Mouse (Mus musculus) left cerebral cortex, postnatal 4 days (tissue): Measurements from ENCODE around the gene Ccdc9b. TPM values are rescaled to one million over a fixed set of nuclear protein-coding genes. Genes with fewer than 3 reads are reported as not detected.

Source experiments
- DNase-seq: peaks from one replicate; pipeline ENCODE4 v3.0.0-alpha.2; 2022
- intact Hi-C: fragments of 180-260 bp; cut with DNase I; formaldehyde crosslinking; loops from one replicate; pipeline ENCODE4 v1.15.1; 2025
- total RNA-seq, 2 experiments: library from RNA; stranded (reverse); gene quantifications; 2 replicates each; pipeline ENCODE4 v1.2.3; 2021

Gene Ccdc9b
- 1 to 10 TPM; 1.8 to 2.1 TPM for total RNA-seq

DNA sequence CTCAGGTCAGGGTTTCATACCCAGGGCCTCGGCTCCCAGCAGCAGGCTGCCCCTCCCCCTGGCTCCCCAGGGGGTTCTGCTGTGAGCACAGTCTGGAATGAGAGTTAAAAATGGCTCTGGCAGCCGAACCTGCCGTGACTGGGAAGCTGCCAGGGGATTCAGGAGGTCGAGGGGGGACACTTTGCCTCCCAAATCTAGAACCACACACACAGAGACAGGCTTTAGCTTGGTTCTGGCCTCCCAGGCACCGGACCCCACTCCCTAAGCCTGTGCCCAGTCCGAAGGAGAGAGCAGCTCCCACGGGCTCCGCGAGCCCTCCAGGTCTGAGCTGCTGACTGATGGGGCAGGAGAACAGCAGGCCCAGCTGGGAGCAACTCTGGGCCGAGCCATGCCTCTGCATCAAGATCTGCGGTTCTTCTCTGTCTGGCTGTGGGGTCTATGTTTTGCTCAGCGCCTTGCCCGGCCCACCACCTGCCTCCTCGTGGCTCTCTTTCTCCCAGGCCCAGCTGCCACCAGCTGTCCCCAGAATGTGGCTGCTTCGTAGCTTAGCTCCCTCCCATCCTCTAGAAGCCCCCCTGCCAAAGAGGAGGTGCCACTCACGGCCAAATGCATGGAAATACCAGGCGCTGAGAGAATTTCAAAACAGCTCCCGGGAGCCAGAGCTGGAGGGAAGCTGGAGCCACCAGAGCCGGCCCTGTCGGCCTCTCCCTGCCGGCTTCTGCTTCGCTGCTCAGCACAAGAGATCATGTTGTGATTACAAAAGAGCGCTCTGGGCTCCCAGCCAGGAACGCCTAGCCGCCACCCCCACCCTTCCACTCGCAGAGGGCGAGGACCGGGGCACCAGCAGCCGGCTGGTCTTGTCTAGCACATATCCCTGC lies at the start of gene Ccdc9b:
Ccdc9b (minus strand) TSS at position 756 of the 878 bp plus-strand sequence.
- peak; percentile 94 for DNase-seq
- intact Hi-C loops, result no loop called here

DNA sequence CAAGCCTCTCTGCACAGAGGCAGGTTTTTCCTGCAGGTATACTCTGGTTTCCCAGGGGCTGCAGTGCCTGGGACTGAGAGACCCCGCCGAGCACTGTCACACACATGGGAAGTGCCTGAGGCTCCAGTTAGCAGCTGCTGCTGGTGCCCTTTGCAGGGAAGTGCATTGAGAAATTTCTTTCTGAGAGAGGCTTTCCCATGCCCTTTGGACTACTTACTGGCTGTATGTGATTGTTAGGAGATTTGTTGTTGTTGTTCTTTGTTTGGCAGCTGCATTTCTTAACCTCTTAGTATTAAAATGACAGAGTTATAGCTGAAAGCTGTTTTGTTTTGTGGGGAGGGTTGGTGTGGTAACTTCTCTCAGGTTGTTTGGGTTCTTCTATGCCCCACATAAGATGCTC lies 48.4 kb upstream of the Ccdc9b start:
- intact Hi-C loops, result no loop called here
- DNase-seq, result no peak

DNA sequence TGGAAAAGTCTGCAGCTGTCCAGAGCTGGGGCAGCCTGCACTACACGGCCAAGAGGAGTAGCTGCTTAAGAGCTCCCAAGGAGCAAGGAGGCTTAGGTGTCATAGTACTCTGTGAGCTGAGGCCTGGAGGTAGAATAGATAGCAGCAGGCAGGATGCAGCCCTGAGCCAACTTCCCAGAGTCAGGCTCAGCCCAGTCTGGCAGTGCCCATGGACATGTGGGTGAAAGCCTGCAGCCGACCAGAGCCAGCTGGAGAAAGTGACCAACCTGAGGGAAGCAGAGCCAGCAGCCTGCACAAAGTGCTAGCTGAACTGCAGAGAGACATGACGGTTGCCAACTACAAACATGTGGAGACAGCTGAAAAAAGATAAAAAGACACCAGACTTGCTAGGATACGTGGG lies 44.4 kb upstream of the Ccdc9b start:
- DNase-seq, result peak; percentile 50
- intact Hi-C loops, result no loop called here

DNA sequence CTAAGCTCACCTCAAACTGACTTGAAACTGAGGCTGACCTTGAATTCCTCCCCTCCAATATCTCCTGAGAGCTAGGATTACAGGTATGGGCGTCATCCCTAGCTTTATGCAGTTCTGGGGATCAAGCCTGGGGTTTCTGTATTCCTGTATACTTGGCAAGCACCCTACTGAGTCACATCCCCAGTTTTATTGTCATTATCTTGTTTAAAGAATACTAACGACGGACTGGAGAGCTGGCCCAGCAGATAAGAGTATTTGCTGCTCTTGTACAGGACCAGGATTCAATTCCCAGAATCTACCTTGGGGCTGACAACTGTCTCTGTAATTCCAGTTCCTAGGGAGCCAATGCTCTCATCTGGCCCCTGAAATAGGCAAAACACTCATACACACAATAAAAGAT lies 43.3 kb upstream of the Ccdc9b start:
- intact Hi-C loops, result no loop called here
- DNase-seq, result no peak

DNA sequence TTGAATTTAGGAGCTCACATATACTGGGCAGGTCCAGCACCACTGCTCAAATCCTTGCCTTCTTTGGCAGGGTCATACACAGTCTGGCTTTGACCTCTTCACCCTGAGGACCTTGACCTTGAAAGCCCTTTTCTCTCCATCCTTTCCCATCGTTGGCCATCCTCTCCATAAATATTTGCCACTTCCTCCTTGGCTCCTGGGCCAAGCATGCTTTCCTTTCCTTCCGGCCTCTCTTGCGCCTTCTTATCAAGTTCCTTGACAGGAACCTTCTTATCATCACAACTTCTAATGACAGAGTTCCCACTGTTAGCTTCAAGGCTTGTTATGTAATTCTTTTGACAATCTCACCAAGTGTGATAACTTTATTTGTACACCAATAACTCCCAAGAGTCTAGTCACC lies 42.7 kb upstream of the Ccdc9b start:
- intact Hi-C loops, result no loop called here
- DNase-seq, result no peak

DNA sequence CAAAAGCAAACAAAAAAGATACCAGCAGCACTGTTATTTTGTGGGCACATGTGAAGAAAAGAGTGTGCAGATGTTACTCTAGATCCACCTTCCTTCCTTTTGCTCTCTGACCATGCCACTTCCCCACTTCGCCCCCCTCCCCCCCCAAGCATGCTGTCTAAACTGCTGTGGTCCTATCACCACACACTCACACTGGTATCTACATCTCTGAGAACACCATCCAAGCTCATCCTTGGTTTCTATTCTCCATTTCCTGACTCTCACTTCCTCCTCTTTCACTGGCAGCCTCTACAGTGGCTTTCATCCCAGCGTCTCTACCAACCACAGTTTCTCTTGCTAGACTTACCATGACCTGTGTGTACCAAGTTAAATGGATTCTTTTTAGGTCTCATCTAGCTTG lies 42.0 kb upstream of the Ccdc9b start:
- intact Hi-C loops, result no loop called here
- no peak for DNase-seq

DNA sequence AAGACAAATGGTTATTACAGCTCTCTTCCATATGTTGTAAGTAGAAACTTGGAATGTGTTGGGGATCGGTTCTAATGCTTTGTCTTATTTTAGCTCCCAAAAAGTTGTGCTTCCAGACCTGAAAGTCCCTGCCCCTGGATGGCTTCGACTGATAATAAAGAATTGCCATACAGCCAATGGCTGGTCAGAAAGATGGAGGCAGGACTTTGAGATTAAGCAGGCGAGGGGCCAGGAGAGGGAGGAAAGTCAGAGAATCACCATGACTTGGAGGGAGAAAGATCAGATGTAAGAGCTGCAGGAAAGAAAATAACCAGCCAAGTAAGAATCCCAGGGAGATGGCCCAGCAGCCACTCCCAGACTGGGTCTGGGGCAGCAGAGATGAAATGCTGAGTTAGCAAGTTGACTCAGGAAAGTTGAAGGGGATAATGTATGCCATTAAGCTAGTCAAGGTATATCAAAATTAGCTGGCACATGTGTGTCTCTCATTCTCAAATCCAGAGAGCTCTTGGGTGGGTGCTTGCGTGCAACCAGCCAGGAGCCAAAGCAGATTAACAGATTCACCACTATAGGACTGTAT lies 40.2 kb upstream of the Ccdc9b start:
- no peak for DNase-seq
- intact Hi-C loops, result no loop called here

DNA sequence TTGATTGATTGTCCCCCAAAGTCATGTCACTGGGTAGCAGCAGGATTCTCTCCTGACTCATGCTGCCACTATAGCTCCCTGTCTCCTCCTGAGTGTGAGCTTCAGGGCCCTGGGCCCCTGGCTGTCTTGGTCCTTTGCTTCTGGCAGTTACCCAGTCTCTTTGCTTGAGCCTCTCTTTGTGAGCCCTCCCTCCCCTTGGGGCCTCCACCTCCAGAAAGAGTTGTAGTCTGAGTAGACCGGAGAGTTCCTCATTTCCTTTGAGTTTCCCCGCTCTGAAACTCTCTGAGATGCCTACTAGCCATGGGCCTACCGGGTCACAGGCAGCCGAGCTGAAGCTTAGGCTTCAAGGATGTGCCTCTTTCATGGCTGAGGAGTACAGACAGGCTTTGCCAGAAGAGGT lies 31.2 kb upstream of the Ccdc9b start:
- intact Hi-C loops, result no loop called here
- no peak for DNase-seq

DNA sequence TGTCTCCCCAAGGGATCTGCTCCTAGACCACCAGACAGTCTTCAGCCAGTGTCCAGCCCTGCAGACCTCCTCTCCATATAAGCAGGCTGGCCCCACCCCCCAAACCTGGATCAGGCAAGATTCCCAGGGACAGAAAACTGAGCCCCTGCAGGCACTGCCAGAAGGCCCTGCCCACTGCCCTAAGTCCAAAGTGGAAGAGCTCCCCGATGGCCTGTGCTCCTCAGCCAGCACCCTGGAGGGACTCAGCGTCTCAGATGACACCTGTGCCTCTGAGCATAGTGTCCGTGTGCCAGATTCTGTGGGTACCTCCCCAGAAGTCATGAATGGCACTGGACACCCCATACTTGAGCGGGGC lies 29.8 kb upstream of the Ccdc9b start:
- intact Hi-C loops, result no loop called here

DNA sequence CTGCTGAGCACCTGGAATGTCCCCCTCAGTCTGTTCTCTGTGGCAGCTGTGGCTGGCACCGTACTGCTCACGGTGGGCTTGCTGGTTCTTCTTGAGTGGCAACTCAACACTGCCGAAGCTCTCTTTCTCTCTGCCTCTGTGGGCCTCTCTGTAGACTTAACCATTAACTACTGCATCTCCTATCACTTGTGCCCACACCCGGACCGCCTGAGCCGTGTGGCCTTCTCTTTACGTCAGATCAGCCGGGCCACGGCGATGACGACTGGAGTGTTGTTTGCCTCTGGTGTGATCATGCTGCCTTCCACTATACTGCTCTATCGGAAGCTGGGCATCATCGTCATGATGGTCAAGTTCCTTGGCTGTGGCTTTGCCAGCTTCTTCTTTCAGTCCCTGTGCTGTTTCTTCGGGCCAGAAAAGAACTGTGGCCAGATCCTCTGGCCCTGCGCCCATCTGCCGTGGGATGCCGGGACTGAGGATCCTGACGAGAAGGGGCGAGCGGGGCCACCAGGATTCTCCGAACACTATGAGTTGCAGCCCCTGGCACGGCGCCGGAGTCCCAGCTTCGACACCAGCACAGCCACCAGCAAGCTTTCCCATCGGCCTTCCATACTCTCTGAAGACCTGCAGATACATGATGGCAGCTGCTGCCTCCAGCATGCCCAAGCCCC lies 29.3 kb upstream of the Ccdc9b start:
- peak; percentile 49 for DNase-seq
- intact Hi-C loops, result no loop called here

More for the DNA sequence above, 29.8 kb upstream of the Ccdc9b start:
- no peak for DNase-seq

DNA sequence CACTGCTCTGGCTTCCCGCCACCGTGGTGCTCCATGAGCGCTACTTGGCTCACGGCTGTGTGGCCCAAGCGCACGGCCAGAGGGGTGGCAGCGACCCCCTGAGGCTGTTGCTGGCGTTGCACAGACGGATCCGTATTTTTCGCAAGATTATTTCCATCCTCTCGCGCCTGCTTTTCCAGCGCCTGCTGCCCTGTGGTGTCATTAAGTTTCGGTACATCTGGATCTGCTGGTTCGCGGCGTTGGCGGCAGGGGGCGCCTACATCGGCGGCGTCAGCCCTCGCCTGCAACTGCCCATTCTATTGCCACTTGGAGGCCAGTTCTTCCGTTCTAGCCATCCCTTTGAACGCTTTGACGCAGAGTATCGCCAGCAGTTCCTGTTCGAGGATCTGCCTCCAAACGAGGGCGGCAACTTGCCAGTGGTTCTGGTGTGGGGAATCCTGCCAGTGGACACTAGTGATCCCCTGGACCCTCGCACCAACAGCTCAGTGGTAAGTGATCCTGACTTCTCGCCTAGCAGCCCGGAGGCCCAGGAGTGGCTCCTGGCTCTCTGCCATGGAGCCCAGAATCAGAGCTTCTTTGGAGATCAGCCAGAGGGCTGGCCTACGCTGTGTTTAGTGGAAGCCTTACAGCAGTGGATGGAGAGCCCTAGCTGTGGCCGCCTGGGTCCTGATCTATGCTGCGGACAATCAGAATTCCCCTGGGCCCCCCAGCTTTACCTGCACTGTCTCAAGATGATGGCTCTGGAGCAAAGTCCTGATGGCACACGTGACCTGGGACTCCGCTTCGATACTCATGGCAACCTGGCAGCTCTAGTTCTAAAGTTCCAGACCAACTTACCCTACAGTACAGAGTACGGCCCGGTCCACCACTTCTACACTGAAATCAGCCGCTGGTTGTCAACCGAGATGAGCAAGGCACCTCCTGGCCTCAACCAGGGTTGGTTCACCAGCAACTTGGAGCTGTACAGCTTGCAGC lies 28.4 kb upstream of the Ccdc9b start:
- peak; percentile 92 for DNase-seq
- intact Hi-C loops, result no loop called here

DNA sequence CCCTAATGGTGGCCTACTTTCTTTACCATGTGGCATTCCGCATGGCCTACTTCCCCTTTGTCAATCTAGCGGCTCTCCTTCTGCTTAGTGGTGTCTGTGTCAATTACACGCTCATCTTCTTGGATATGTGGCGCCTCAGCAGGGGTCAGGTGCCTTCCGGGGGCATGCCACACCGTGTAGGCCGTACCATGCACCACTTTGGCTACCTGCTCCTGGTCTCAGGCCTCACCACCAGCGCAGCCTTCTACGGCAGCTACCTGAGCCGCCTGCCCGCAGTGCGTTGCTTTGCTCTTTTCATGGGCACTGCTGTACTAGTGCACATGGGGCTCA lies 27.7 kb upstream of the Ccdc9b start:
- intact Hi-C loops, result no loop called here
- DNase-seq, result no peak

DNA sequence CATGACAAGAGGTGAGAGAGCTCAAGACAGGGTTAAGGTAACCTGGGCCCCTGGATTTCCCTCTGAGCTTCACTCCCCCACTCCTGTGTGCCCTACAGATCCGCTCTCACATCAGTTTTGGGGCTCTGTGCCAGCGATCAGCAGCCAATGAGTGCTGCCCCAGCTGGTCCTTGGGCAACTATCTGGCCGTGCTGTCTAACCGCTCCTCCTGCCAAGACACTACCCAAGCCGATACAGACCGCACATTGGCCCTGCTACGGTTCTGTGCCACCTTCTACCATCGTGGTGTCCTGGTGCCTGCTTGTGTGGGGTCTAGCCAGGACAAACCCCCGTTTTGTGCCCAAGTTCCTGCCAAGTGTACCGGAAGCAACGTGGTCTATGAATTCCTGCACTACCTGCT lies 27.0 kb upstream of the Ccdc9b start:
- intact Hi-C loops, result no loop called here
- DNase-seq, result peak; percentile 93

DNA sequence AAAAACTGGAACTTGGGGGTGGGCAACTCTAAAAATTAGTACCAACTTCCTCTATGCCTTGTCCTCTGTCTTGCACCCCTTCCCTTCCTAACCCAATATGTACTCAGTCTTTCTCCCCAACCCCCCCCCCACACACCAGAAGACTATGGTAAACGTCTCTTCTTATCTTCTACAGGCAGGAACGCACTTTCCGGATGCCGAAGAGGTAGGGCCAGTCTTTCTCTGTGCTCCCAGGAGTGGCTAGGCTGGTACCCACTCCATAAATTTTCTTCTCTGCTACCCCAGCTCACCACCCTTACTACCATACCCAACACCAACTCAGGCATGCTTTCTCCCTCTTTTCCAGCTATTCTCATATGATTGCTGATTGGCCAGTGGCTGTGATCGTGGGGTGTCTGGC lies 24.1 kb upstream of the Ccdc9b start:
- intact Hi-C loops, result no loop called here

DNA sequence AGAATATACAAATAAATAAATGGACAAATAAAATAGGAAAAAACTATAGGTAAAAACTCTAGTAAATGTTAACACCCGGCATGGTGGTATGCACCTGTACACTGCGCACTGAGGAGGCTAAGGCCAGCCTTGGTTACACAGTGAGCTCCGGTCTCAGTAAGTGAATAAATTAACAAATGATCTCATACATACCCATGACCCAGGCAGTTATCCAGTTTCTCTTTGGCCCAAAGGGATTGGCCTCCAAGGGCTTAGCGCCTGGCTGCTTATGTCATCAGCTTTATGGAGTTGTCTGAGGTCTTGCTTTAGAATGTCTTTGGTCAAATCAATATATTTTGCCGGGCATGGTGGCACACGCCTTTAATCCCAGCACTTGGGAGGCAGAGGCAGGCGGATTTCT lies 21.2 kb upstream of the Ccdc9b start:
- no peak for DNase-seq
- intact Hi-C loops, result no loop called here

More for the DNA sequence above, 24.1 kb upstream of the Ccdc9b start:
- DNase-seq, result no peak

DNA sequence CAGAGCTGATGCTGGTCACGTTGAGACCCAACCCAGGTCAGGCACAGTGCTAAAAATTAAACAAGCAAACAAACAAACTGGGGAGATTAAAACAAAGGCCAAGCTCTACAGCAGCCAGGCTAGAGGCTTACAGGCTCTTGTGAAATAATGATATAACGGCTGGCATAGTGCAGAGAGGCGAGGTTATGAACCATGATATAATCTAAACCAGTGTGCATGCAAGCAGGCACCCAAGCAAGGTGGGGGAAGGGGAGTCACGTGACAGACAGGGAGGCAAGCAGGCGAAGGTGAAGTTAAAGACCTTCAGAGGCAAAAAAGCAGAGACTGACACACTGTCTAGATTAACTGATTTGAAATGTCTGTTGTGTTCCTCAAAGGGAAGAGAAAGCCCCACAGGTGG lies 20.6 kb upstream of the Ccdc9b start:
- intact Hi-C loops, result no loop called here
- DNase-seq, result no peak

DNA sequence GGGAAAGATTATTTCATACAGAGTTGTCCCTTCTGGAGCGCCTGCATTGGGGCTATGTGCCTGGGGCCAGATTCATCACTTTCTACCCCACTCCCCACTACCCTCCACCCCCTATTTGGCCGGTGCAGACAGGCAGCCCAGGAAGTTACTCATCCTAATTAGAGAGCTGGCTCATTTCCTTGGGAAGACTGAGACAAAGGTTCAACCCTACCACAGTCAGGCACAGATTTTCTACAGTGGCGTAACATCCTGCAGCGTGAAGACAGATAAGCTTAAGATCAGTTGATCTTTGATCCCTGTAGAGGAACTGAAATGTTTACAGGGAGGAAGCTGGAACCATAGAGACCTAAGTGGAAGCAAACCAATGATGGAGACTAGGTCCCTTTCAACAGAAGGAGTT lies 19.8 kb upstream of the Ccdc9b start:
- intact Hi-C loops, result no loop called here
- no peak for DNase-seq

DNA sequence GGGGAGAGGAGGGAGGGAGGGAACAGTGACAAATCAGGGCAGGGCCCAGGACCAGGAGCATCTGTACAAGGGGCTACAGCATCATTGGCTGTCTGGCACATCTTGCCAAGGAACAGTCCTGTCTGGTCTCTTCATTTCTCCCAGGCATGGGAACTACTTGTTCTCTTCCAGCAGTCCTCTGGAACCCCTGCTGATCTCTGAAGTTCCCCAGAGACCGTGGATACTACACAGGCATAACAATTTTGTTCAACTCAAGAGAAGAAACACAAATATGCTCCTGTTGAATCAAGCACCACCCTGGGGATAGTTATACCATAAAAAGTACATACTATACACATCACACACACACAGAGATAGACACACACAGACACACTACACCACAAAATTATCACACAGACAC lies 18.7 kb upstream of the Ccdc9b start:
- no peak for DNase-seq
- intact Hi-C loops, result no loop called here

DNA sequence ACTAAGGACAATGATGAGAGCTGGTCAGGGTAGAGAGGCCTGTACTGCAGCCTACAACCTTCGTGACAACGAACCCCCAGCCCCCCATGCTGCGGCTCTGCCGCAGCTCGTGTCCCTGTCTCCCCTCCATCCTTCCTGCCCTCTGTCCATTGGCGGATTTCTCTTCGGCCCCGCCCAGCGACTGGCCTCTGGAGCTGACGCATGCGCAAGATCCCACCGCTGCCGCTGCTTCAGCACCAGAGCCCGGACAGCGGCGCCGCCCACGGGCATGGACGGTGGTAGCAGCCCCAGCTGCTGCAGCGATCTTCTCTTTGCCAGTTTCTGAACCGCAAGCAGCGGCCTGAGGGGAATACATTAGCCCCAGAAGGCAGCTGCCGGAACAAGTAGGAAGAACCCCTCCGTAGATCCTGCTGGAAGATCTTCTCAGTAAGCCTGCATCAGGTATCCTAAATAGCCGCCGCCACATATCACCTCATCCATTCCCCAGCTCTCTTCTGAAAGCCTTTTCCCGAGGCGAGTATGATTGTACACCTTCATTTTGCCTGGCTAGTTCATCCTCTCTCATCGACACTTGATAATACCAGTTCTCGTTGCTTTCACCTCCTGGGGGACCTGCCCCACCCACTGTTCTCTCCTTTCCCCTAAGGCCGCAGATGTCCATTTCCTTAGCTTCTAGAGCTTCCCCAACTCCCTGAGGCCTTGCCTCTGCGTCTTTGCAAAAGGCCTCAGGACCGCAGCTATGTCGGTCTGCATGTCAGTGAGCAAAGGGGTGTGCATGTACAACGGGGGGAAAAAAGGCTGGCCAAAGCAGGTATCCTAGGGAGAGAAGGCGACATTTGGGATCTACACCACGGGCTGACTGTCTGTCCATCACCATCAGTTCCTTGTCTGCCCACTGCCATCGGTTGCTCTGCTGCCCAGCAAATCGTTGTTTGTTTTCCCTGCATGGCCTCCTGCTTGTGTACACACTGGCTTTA lies 17.3 kb upstream of the Ccdc9b start, which contains the start of gene Disp2:
Disp2 (plus strand) TSS at position 216 of the 977 bp plus-strand sequence.
- intact Hi-C loops, result no loop called here
- DNase-seq, result peak; percentile 96

DNA sequence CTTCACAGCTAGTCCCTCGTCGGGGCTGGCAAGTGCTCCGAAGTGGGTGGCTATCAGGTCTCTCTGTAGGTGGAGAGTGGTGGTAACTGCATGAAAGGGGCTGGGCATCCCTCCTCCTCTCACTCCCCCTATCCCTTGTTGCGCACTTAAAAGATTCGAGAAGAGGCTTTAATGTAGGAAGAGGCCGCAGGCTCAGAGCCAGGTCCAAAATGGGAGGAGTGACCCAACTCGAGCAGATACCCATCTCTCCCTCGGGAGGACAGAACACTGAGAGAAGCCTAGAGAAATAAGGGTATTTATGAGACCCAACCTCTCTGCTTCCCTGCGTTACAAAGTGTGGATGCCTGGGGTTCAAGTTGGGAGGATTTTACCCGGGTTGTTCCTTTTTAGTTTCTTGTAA lies 16.6 kb upstream of the Ccdc9b start:
- intact Hi-C loops, result no loop called here

More for the DNA sequence above, 16.6 kb upstream of the Ccdc9b start:
- no peak for DNase-seq
